Mouse (Mus musculus) kidney, embryonic 15.5 days (tissue): ENCODE results near the gene Paqr5. TPM values are rescaled to one million over a fixed set of nuclear protein-coding genes. Genes with fewer than 3 reads are reported as not detected.
A peak's percentile ranks its signal among the peaks of the same experiment; 100 is the strongest.

ENCODE experiments used
- ATAC-seq: fragments of 200-750 bp; cut with Nextera tagmentation; replicated peaks from 2 replicates; pipeline ENCODE4 v1.8.0; 2017; ENCODE audit warnings: moderate TSS enrichment; ENCODE audit not compliant: low FRiP score
- H3K27ac ChIP-seq: fragments of 300-500 bp; sonication (generic); 2 replicates; pipeline ENCODE4 v1.5.1; 2015; ENCODE audit warnings: mild to moderate bottlenecking, inconsistent platforms
- H3K27me3 ChIP-seq: fragments of 300-500 bp; sonication (generic); 2 replicates; pipeline ENCODE4 v1.6.1; 2015; ENCODE audit warnings: inconsistent platforms
- H3K36me3 ChIP-seq: fragments of 300-500 bp; sonication (generic); 2 replicates; pipeline ENCODE4 v1.6.1; 2015; ENCODE audit warnings: inconsistent platforms
- H3K4me1 ChIP-seq: fragments of 300-500 bp; sonication (generic); 2 replicates; pipeline ENCODE4 v1.6.1; 2015; ENCODE audit warnings: inconsistent platforms
- H3K4me2 ChIP-seq: fragments of 300-500 bp; sonication (generic); 2 replicates; pipeline ENCODE4 v1.6.1; 2015; ENCODE audit warnings: moderate library complexity, mild to moderate bottlenecking, inconsistent platforms
- H3K4me3 ChIP-seq: fragments of 300-500 bp; sonication (generic); replicated peaks from 2 replicates; pipeline ENCODE4 v1.5.1; 2015; ENCODE audit warnings: mild to moderate bottlenecking, inconsistent platforms
- H3K9ac ChIP-seq: fragments of 300-500 bp; sonication (generic); 2 replicates; pipeline ENCODE4 v1.6.1; 2015; ENCODE audit warnings: mild to moderate bottlenecking, inconsistent platforms
- H3K9me3 ChIP-seq: fragments of 300-500 bp; sonication (generic); replicated peaks from 2 replicates; pipeline ENCODE4 v1.6.1; 2016; ENCODE audit warnings: inconsistent platforms
- WGBS: fragments of 180-500 bp; shearing (Covaris S2); methylation state at CpG from one replicate; pipeline ENCODE4 v1.1.7; 2015; ENCODE audit warnings: mixed read lengths; 5-methylcytosine and 5-hydroxymethylcytosine counted together
- polyA plus RNA-seq: library from polyadenylated mRNA; unstranded; fragments of >200 nt; fragmentation: Nextera tagmentation; extraction: Ambion mirVana; gene quantifications from 2 replicates; pipeline ENCODE4 v1.2.1, GENCODE M21; 2015

The Paqr5 gene
- polyA plus RNA-seq, 1 experiment from 2014 or later = 26.8 TPM

GRCm38 (mm10) chr9:62007028-62007427 is 19.6 kb downstream of the Paqr5 start:
- Histone ChIP-seq H3K27ac (peak overlapping the region; percentile 55; the same call in 1 of the 2 replicates), H3K4me2 (no peak overlapping the region), H3K9ac (no peak overlapping the region), H3K27me3 (no peaks in the 10 kb centered on the region), H3K4me1 (peaks cover 28% of the 10 kb centered on the region), H3K9me3 (no peaks in the 10 kb centered on the region), H3K36me3 (no peaks in the 10 kb centered on the region), H3K4me3 (no peak overlapping the region)
- WGBS = 57% methylated on average over 4 of the region's 4 CpGs
- ATAC-seq = no peak

- Histone ChIP-seq H3K4me1 (peaks cover 44% of the 10 kb centered on the region), H3K4me3 (no peak overlapping the region), H3K36me3 (no peaks in the 10 kb centered on the region), H3K27me3 (no peaks in the 10 kb centered on the region), H3K27ac (no peak overlapping the region), H3K9ac (no peak overlapping the region), H3K4me2 (no peak overlapping the region), H3K9me3 (no peaks in the 10 kb centered on the region)
- no peak for ATAC-seq
- WGBS = 68% methylated on average over 2 of the region's 2 CpGs
These were observed 23.0 kb downstream of the Paqr5 start for GRCm38 (mm10) chr9:62003611-62004010.

- ATAC-seq = peak; percentile 88
- Histone ChIP-seq H3K4me3 (no peak overlapping the region), H3K27me3 (no peaks in the 10 kb centered on the region), H3K9me3 (no peaks in the 10 kb centered on the region), H3K4me2 (no peak overlapping the region), H3K9ac (no peak overlapping the region), H3K27ac (peak overlapping the region; percentile 33), H3K4me1 (peaks cover 37% of the 10 kb centered on the region), H3K36me3 (no peaks in the 10 kb centered on the region)
- 63% methylated on average over 6 of the region's 6 CpGs for WGBS
These were observed 26.8 kb downstream of the Paqr5 start for GRCm38 (mm10) chr9:61999653-62000420.

GRCm38 (mm10) chr9:61997860-61998259 is 28.8 kb downstream of the Paqr5 start:
- Histone ChIP-seq H3K36me3 (no peaks in the 10 kb centered on the region), H3K4me1 (peaks cover 37% of the 10 kb centered on the region), H3K27ac (0 out of 2 replicates have a peak overlapping the region, but pooled peaks have one; percentile 25), H3K9ac (no peak overlapping the region), H3K4me2 (no peak overlapping the region), H3K4me3 (no peak overlapping the region), H3K27me3 (no peaks in the 10 kb centered on the region), H3K9me3 (no peaks in the 10 kb centered on the region)
- 46% methylated on average over 6 of the region's 6 CpGs for WGBS
- no peak for ATAC-seq

GRCm38 (mm10) chr9:61991158-61991557 is 35.5 kb downstream of the Paqr5 start:
- 67% methylated on average over 4 of the region's 4 CpGs for WGBS
- Histone ChIP-seq H3K36me3 (no peaks in the 10 kb centered on the region), H3K4me3 (no peak overlapping the region), H3K27ac (no peak overlapping the region), H3K4me2 (no peak overlapping the region), H3K27me3 (no peaks in the 10 kb centered on the region), H3K4me1 (no peaks in the 10 kb centered on the region), H3K9ac (no peak overlapping the region), H3K9me3 (no peaks in the 10 kb centered on the region)
- ATAC-seq = no peak

GRCm38 (mm10) chr9:61990738-61991137 is 35.9 kb downstream of the Paqr5 start:
- Histone ChIP-seq H3K36me3 (no peaks in the 10 kb centered on the region), H3K9ac (no peak overlapping the region), H3K4me3 (no peak overlapping the region), H3K27me3 (no peaks in the 10 kb centered on the region), H3K4me1 (no peaks in the 10 kb centered on the region), H3K4me2 (no peak overlapping the region), H3K27ac (no peak overlapping the region), H3K9me3 (no peaks in the 10 kb centered on the region)
- ATAC-seq = no peak
- 33% methylated on average over 3 of the region's 3 CpGs for WGBS

GRCm38 (mm10) chr9:61986055-61986454 is 40.6 kb downstream of the Paqr5 start:
- H3K9ac ChIP-seq = no peak overlapping the region
- no peak for ATAC-seq
- H3K4me2 ChIP-seq = no peak overlapping the region
- no peaks in the 10 kb centered on the region for H3K36me3 ChIP-seq
- H3K4me1 ChIP-seq = no peaks in the 10 kb centered on the region
- WGBS = 83% methylated on average over 7 of the region's 7 CpGs
- H3K27ac ChIP-seq = no peak overlapping the region
- H3K27me3 ChIP-seq = no peaks in the 10 kb centered on the region
- no peak overlapping the region for H3K4me3 ChIP-seq
- H3K9me3 ChIP-seq = no peaks in the 10 kb centered on the region

GRCm38 (mm10) chr9:61985183-61985863 is 41.3 kb downstream of the Paqr5 start:
- Histone ChIP-seq H3K27ac (no peak overlapping the region), H3K9ac (no peak overlapping the region), H3K4me2 (no peak overlapping the region), H3K9me3 (no peaks in the 10 kb centered on the region), H3K4me1 (no peaks in the 10 kb centered on the region), H3K36me3 (no peaks in the 10 kb centered on the region), H3K4me3 (no peak overlapping the region), H3K27me3 (no peaks in the 10 kb centered on the region)
- WGBS = 44% methylated on average over 11 of the region's 11 CpGs
- no peak for ATAC-seq

GRCm38 (mm10) chr9:61982940-61983620 is 43.6 kb downstream of the Paqr5 start:
- 86% methylated on average over 7 of the region's 7 CpGs for WGBS
- Histone ChIP-seq H3K27me3 (no peaks in the 10 kb centered on the region), H3K9me3 (no peaks in the 10 kb centered on the region), H3K36me3 (no peaks in the 10 kb centered on the region), H3K4me2 (no peak overlapping the region), H3K4me3 (no peak overlapping the region), H3K4me1 (no peaks in the 10 kb centered on the region), H3K27ac (no peak overlapping the region), H3K9ac (no peak overlapping the region)
- no peak for ATAC-seq

- WGBS = 76% methylated on average over 5 of the region's 5 CpGs
- H3K4me2 ChIP-seq = no peak overlapping the region
- H3K9me3 ChIP-seq = no peaks in the 10 kb centered on the region
- no peak overlapping the region for H3K4me3 ChIP-seq
- no peak for ATAC-seq
- H3K27ac ChIP-seq = no peak overlapping the region
- no peaks in the 10 kb centered on the region for H3K27me3 ChIP-seq
- H3K9ac ChIP-seq = no peak overlapping the region
- H3K4me1 ChIP-seq = no peaks in the 10 kb centered on the region
- no peaks in the 10 kb centered on the region for H3K36me3 ChIP-seq
These were observed 44.8 kb downstream of the Paqr5 start for GRCm38 (mm10) chr9:61981876-61982275.

- no peak overlapping the region for H3K27ac ChIP-seq
- ATAC-seq = no peak
- H3K27me3 ChIP-seq = no peaks in the 10 kb centered on the region
- H3K4me1 ChIP-seq = no peaks in the 10 kb centered on the region
- no peak overlapping the region for H3K9ac ChIP-seq
- no peaks in the 10 kb centered on the region for H3K9me3 ChIP-seq
- H3K4me3 ChIP-seq = no peak overlapping the region
- no peaks in the 10 kb centered on the region for H3K36me3 ChIP-seq
- no peak overlapping the region for H3K4me2 ChIP-seq
- WGBS = 86% methylated on average over 2 of the region's 2 CpGs
These were observed 46.7 kb downstream of the Paqr5 start for GRCm38 (mm10) chr9:61979983-61980382.

GRCm38 (mm10) chr9:61977258-61977945 is 49.3 kb downstream of the Paqr5 start:
- no peak overlapping the region for H3K9ac ChIP-seq
- H3K4me3 ChIP-seq = no peak overlapping the region
- H3K4me2 ChIP-seq = no peak overlapping the region
- no peaks in the 10 kb centered on the region for H3K9me3 ChIP-seq
- H3K36me3 ChIP-seq = no peaks in the 10 kb centered on the region
- H3K27ac ChIP-seq = no peak overlapping the region
- ATAC-seq = no peak
- no peaks in the 10 kb centered on the region for H3K4me1 ChIP-seq
- WGBS = 82% methylated on average over 13 of the region's 13 CpGs
- H3K27me3 ChIP-seq = no peaks in the 10 kb centered on the region
